Mouse (Mus musculus): ENCODE measurements around the gene Slx4ip.
"Not testable (repeated sequence)": the region's sequence is repeated elsewhere in the genome, so short reads cannot be mapped to it uniquely, and the experiment has no call there.

Slx4ip gene

DNA sequence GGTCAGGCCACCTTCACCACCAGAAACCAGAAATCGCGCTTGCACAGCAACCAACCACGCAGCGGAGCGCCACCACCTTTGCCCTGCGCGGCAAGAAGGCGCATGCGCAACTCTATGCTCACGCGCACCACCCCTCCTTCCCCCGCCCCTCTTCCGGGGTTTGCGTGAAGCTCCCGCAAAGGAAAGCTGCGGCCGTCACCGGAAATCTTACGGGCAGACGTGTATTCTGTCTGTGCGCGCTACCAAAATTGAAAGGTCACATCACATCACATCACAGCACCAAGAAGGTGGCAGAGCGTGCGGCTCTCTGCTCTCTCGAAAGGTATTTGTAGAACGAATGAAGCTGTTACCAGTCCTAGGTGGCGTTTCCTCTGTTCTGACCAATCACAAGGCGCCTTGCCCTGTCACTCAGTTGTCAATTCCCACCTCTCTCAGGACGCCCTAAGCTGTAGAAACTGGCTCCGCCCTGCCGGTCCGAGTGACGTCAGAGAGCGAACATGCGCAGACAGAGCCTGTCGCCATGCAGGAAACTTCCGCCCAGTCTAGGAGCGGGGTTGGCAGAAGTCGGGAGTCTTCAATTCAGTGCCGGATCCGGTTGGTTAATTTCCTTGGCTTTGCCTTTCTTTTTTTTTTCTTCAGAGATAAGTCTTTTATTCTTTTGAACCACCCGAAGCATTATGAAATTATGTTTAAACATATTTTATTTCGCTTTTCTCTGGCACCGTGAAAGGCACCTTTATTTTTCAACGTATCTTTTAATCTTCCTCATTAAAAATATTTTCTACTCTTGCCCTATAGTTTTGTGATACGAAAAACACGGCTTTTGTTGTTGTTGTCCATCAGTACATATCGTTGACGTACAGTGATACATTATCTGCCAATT lies at the start of gene Slx4ip, which contains the start of the genes AL731706.1 and Mkks:
Gene Slx4ip, plus strand, starts transcription at position 151 of the 883 bp plus-strand sequence.
Gene AL731706.1, minus strand, starts transcription at position 322 of the 883 bp plus-strand sequence.
Gene Mkks, minus strand, starts transcription at position 322 of the 883 bp plus-strand sequence.
- CTCF ChIA-PET = interaction anchor here (0.7 kb wide), 1 partner anchor 15 kb away, joined by 7 read pairs; no protein-coding TSS in a partner anchor

DNA sequence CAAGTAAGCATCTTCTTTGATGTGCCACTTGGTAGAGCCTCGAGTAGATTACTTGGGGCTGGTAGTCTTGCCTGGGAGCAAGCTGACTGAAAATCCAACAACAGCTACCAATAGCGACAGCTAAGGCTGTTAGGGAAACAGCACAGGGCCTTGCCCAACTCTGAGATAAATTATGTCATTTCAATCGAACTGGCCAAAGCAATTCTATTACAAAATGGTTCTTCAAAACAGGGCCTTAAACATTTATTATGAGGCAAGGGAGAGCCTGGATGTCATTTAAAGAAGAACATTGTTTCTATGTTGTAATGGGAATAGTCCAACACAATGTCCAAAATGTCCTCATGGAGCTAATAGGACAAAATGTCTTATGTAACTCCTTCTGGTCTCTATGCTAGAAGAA lies 40.7 kb upstream of the Slx4ip start:
- CTCF ChIA-PET = no interaction called here

DNA sequence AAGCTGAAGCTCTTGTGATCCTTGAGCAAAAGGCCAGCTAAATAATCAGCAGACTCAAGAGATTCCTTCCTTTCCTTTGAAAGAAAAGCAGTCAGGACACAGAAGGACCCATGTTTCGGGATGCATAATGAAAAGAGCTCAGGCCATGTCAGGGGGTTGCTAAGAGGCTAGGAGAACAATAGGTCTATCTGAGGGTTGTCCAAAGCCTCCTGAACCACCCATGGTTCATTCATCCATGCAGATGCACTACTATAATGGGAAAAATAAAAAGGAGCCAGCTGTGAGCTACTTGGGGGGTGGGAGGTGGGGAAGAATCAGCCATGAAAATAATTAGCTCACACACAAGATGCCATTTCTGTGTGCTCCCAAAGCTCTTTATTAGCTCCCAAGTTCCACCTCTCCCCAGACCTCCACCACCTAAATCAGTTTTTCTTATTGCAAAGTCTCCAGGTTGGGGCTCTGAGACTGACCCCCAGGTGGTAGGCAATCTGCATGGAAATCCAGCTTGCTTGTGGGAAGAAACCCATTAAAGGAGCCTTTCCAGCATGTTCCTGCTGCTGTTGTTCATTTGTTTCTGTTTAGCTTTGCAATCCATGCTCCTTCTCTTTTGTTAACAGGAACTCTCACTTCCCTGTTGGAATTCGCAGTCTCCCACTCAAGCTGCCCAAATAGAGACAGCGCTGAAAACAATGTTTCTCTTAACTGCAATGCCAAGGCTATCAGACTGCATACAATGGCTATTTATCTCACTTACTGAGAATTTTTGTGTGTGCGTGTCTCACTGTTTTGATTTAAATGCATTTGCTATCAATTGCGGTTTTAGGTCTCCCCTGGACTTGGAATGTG lies 36.3 kb upstream of the Slx4ip start:
- CTCF ChIA-PET = no interaction called here

DNA sequence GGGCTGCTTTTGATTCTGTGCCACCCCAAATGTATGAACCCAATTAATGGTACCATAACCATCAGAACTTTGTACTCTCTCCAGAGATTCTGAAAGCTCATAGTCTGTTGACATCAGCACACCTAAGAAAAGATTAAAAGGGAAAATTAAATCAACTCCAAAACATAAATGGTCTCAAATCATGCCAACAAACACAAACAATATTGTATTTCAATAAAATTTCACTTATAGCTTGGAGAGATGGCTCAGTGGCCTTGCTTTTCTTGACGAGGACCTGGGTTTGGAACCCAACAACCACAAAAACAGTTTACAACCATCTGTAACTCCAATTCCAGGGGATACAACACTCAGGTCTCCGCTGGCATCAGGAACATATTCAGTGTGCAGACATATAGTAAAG lies 5.4 kb upstream of the Slx4ip start, which contains the start of gene AL731706.2:
Gene AL731706.2, minus strand, starts transcription at position 101 of the 400 bp plus-strand sequence.
- CTCF ChIA-PET = no interaction called here

DNA sequence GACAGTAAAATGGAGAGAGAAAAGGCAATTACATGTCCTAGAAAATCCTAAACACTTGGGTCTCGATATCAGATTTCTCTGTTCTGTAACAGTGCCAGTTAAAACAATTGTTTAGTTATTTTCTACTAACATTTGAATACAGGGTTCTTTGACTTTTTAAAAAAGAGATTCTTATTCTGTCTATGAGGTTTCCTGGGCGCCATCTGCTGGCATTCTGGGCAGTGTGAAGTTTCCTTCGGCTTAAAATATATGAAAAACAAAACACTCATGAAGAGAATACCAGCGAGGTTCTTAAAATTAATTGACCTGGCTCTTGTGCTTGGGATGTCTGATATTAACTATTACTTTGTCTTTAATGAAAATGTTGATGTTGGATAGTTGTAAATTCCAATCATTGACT lies 4.2 kb upstream of the Slx4ip start:
- CTCF ChIA-PET = no interaction called here

DNA sequence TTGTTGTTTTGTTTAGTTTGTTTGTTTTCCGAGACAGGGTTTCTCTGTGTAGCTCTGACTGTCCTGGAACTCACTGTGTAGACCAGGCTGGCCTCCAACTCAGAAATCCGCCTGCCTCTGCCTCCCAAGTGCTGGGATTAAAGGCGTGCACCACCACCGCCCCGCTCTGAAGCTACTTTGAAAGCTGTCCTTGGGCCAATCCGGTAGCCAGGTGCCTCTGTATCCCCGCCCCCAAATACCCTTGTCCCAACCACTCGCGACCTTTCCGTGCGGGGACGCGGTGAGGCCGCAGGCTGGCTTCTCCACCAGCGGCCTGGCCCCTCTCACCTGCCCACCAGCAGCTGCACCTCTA lies 326 bp upstream of the Slx4ip start:
- CTCF ChIA-PET = not testable (repeated sequence)

DNA sequence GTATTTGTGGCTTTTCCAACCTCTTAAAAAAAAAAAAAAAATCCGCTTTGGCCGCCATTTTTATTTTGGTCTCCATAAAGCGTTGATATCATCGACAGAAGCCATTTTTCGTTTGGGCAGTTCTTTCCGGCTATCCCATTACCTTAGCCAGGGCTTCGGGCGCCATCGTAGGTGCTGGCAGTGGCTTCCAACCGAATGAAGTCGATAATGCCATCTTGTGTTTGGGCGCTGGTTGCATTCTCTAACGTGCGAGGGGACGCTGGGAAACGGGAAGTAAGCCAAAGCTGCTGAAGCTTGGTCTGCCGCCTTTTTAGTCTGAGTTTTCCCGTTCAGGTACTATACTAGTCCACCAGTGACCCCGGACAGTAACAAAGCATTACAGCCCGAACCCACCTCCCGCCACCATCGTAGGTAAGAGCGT lies 943 bp downstream of the Slx4ip start:
- CTCF ChIA-PET = interaction anchor here (0.7 kb wide), 1 partner anchor 14 kb away, joined by 7 read pairs; no protein-coding TSS in a partner anchor

DNA sequence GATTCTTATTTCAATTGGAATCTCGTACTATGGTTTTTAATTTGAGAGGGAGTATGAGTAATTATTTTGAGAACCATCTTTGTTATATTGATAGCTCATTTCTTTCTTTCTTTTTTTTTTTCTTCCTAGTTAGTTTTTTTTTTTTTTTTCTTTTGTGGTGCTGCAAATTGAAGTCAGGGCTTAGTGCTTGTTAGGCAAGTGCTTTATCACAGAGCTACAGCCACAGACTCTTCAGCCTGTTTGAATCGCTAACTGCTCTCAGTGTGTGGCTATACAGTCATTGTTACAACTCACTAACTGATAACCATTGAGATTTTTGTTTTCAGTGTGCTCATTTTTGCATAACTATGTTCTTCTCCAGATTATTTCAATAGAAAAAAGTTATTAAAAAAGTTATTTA lies 3.5 kb downstream of the Slx4ip start:
- CTCF ChIA-PET = no interaction called here

DNA sequence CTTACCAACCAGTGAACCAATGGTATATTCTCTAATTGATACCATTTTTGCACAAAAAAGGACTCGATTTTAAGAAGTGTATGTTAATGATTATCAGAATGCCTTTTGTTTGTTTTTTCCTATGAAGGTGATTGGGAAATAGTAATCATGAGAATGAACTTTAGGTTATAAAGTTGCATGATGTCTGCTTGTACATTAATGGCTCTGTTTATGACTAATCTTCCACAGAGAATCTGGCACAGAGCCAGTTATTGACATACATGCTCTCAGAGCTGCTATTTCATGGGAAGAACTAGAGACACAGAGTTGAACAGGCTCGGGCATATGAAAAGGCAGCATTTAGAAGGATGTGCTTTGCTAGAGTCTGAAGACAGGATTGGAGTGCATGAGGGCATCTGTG lies 5.1 kb downstream of the Slx4ip start:
- CTCF ChIA-PET = no interaction called here

DNA sequence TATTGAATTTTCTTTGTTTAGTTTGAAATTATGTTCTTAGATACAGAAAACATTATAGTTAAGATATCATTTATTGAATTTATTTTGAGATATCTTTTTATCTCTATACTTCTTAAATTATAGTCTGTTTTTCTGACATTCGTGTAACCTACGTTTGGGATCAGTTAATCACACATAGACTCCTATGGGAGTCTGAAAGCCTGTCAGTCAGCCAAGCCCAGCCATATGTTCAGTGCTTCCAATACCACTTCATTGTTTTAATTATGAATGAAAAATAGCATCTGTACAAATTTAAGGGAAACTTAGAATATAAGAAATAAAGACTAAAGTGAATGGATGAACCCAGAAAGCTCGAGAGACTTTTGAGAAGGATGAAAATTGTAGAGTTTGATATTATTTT lies 17.6 kb downstream of the Slx4ip start:
- CTCF ChIA-PET = no interaction called here

DNA sequence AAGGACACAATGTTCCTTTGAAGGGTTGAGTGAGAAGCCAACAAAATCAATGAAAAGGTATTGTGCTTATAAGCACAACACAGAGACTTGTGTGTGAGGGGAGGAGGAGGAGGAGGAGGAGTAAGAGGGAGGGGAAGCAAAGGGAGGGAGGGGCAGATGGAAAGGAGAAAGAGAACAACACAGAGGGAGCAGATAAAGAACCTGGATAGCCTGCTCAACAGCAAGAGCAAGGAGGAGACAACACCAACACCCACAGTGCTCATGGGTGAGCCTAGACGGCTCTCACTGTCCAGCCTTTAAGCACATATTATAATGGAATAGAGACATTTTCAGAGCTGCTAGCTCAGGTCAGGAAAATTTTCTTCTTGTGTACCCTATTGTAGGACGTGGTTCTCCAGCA lies 18.3 kb downstream of the Slx4ip start:
- CTCF ChIA-PET = no interaction called here

DNA sequence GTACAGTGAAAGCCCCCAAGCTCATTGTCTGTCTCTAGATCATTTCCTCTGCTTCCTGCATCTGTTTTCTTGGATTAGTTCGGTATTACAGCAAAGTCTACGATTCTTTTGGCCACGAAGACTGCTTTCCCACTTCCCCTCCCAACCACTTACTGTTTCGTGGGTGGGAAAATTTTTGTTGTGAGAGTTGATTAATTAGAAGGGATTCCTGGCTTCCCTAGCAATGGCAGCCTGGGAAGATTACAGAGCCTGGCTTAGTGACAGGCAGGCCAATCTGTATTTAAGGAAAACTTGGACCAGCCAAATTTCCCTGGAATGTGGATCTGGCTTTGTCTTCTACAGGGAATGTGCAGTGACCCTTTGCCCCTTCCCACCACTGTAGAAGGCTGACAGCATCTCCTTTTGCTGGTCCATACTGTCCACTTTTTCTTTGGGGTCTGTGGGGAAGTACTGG lies 21.0 kb downstream of the Slx4ip start:
- CTCF ChIA-PET = no interaction called here

DNA sequence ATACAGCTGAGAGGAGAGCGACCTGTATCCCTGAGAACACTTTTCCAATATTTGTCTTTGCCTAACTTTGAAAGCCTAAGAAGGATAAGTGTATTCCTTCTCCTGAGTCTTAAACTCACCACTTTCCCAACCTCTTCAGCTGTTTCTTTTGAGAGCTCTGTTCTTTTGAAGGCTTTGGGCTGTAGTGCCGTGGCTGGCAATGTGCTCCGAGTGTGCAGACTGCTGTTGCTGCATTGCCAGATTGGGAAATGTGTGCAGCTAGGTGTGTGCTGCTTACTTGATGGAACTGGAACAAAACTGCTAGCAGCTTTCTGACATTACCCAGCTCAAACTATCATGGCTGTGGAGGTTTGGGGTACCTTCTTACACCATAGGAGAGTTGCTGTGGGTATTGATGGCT lies 22.0 kb downstream of the Slx4ip start:
- CTCF ChIA-PET = no interaction called here

DNA sequence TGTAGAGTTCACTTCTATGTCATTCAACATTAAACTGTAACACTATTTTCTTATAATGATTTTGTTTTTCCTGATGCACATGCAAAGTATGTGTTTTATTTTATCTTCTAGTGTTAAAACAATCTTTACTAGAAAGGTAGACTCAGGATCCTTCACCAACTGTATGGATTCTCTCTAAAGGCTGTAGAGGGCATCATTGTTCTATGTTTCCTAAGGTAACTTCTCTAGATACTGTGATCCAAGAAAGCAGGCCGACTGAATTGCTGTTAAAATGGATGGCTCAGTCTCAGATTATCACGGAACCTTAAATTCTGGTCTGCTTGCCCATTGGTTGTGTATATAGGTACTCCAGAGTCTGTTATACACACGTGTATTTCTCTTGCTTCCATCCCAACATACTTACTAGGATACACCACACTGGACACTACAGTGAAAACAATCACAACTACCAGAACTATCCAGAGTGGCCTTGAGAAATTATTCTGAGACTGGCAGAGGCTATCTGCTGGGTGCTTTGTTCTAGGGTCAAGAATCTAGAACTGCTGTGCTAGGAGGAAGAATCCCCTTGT lies 23.4 kb downstream of the Slx4ip start:
- CTCF ChIA-PET = no interaction called here

DNA sequence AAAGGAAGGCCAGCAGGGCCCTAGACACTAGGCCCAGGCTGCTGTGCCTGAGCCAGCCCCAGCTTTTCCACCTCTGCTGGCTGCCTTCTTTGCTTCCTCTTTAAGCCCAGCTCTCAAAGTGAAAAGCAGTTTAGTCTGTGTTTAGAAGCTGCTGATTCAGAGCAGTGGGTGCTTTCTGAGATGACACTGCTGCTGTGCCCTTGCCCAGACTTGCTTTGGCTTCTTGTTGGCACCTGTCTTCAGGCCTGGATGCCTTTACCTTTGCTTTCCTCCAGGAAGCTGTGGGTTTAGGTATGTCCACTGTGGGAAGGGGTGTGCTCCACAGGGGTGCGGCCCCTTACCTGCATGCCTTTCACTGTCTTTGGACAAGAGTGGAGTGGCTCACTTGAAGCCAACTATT lies 28.4 kb downstream of the Slx4ip start:
- CTCF ChIA-PET = no interaction called here

DNA sequence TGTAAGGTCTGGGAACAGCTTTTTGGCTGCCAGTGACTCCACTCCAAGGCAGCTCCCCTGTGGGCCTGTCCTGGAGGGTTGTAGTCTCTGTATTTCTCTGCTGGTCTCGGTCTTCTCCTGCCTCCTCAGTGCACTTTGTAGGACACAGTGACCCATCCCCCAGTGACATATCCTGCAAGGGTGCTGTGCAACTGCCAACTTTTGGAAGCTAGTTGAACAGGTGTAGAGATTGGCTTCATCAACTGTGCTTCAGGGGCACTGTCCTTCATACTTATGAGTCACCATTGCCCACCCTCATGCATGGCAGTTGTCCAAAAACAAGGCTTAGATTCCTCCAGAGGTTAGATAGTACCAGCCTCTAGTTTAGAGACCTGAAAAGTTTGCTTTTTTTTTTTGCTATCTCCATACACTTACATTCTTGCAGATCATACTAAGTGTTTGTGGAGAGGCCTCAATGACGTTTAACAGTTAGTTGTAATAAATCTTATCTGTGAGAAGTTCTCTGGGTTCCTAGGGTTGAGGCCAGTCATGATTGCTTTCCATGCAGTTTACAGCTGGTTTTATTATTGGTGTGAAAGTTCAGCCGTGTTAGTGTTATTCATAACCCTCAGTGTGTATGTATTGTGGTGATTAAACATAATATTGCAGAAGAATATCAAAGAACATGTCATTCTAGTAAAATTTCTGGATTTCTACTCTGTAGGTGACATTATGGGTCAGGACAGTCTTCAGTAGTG lies 29.4 kb downstream of the Slx4ip start:
- CTCF ChIA-PET = no interaction called here

DNA sequence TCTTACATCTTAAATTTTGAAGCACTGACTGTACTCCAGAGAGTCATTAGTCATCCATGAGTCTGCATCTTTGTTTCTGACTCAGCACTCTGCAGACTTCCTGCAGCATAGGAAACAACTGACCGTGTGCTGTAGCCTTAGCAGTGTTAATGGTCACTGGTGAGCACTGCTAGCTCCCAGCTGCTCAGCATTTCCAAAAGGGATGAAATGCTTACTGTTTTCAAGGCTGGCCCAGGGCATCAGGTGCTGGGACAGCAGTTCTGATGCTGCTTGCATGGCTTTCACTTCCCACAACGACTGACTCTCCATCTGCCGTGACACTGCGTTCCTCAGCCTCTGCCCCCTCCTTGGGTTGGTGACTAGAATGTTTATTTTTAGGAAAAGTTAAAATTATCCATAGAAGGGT lies 30.0 kb downstream of the Slx4ip start:
- CTCF ChIA-PET = no interaction called here

DNA sequence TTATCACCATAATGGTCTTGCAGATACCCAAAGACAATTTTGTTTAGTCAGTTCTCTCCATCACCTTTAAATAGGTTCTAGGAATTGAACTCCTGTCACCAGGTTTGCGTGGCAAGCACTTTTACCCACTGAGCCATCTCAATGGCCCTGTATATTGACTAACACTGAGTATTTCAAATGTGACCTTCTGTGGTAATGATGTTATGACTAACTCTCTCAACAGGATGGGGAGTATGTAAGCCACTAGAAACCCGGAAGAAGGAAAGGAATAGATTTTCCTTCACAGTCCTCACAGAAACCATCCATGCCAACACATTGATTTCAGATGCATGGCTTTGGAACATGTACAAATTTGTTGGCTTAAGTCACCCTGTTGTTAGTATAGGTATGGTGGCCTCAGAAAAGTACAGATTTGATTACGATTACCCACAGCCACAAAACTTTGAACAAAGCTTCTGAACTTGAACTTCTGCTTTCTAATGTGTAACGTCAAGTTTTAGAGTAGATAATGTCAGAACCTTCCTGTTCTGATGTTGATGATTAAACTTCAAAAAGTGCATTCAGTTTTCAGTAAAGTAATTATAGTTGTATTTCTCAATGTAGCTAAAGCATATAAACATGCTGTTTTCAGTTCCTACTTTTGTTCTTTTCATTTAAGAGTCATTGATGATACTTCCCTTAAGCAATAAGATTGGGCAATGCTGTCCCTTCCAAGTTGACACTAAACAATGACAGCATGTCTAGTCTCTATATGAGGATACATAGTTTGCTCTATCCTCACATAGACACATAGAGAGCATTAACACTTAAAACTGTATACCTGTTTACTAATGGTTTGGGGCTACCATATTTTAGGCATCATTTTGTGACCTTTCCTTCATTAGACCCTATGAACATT lies 45.6 kb downstream of the Slx4ip start:
- CTCF ChIA-PET = interaction anchor here (0.7 kb wide), 1 partner anchor 24 kb away, joined by 3 read pairs; no protein-coding TSS in a partner anchor

DNA sequence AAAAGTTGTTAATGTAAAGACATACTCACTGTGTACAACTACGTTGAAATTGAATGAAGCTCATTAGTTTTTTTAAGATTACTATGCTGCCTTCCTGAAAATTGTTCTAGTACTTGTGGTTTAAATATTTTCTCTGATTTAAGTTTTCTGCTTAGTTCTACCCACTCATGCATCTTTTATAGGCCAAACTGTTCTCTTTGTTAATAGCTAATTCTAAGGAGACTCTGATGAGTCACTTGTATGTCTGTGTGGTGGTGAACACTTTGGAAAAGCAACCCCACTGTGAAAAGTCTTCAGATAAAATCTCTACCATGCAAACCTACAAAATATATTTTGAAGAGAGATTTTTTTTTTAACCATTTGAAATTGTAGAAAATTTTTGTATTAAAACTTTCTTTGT lies 47.2 kb downstream of the Slx4ip start:
- CTCF ChIA-PET = no interaction called here

DNA sequence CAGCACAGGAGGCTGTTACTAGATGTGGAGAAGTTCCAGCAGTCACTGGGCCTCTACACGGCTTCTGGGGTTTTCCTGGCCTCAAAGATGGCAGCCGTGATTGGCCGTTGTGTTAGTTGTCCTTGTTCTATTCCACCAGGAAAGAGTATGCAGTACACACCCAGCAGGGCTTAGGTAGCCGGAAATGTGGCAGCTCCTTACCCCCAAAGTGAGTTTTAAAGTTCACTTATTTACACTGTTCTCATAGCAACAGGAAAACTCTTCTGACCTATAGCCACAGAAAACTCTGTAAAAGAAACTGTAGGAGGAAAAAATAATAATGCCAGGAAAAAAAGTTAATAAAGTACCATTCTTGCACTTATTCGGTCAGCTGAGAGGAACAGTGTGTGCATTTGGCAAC lies 55.3 kb downstream of the Slx4ip start:
- CTCF ChIA-PET = no interaction called here

DNA sequence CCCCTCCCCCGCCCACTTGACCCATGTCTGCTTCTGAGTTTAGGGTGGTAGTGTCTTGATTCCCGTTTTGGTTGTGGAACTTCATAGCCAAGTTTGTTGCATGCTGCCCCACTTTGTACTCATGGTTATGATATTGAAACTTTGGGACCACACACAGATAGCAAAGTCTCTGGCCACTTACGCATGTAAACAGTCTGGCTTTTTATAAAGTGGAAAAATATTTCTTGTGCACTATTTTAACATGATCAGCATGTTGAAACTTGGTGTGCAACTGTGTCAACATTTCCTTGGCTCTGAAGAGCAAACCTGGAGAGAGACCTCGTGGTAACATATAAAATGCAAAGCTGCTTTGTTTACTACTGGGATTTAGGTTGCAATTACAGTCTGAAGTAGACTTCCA lies 56.5 kb downstream of the Slx4ip start:
- CTCF ChIA-PET = no interaction called here
